Mouse (Mus musculus) olfactory bulb, adult 2 months (tissue): Measurements from ENCODE around the gene Mid1. TPM values are rescaled to one million over a fixed set of nuclear protein-coding genes. Genes with fewer than 3 reads are reported as not detected.
A peak's percentile ranks its signal among the peaks of the same experiment; 100 is the strongest.
"Not testable (repeated sequence)": the region's sequence is repeated elsewhere in the genome, so short reads cannot be mapped to it uniquely, and the experiment has no call there.

Experiments
- H3K27ac ChIP-seq: fragments of 200-500 bp; 2 replicates; pipeline ENCODE4 v1.5.1; 2012; ENCODE audit warnings: low read depth, low read length; ENCODE audit not compliant: insufficient read depth
- H3K4me1 ChIP-seq: fragments of 200-500 bp; 2 replicates; pipeline ENCODE4 v1.6.1; 2012; ENCODE audit warnings: low read length; ENCODE audit not compliant: control insufficient read depth, insufficient read depth
- H3K4me3 ChIP-seq: fragments of 200-500 bp; 2 replicates; pipeline ENCODE4 v1.5.1; 2012; ENCODE audit warnings: mild to moderate bottlenecking, low read depth, low read length, moderate library complexity; ENCODE audit not compliant: insufficient read depth
- WGBS: fragments of 180-500 bp; shearing (Covaris S2); methylation state at CpG from one replicate; pipeline ENCODE4 v1.1.7; 2018; 5-methylcytosine and 5-hydroxymethylcytosine counted together
- polyA plus RNA-seq: library from polyadenylated mRNA; stranded (reverse); fragments of >200 nt; gene quantifications from 2 replicates; pipeline ENCODE4 v1.2.4, GENCODE M21; 2012; ENCODE audit warnings: low replicate concordance; ENCODE audit not compliant: missing spikeins, insufficient read depth, insufficient read length

Gene Mid1
- polyA plus RNA-seq, 1 experiment: not detected

- WGBS: 73% methylated on average over 6 of the region's 6 CpGs
- not testable (repeated sequence) for H3K27ac ChIP-seq, H3K4me1 ChIP-seq, H3K4me3 ChIP-seq
Measured at GRCm38 (mm10) chrX:169972791-169973494, 287.9 kb downstream of the Mid1 start.

DNA sequence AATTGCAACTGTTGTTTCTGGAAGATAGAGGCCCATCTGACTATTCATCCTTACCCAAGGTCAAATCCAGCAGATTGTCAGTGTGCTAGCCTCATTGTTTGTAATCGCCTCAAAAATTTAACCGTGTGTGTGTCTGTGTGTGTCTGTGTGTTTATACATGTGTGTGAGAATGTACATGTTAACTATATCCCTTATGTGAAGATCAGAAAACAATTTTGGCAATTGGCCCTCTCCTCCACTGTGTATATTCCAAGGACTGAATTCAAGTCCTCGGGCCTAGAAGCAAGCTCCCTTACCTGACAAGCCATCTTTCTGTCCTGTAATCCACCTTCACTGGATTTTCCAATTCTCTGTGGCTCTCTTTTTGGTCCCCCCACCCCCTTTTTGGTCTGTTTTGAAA, 288.8 kb downstream of the Mid1 start:
- not testable (repeated sequence) for H3K4me1 ChIP-seq, H3K27ac ChIP-seq, H3K4me3 ChIP-seq
- WGBS: 61% methylated on average over 3 of the region's 3 CpGs

DNA sequence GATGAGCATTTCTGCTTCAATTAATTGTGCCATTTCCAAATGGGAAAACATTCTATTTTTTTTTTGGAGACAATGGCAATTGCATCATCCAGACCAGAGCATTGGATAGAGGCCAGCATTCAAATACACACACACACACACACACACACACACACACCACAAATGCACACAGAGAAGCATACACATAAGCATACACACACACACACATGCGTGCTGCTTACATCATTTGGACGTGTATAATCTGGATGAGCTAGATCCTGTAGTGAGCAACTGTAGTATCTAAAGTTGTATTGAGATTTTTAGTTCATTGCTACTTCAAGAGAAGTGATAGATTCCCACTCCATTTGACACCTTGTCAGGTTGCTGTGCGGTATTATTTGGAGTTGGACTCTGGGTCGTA, 289.5 kb downstream of the Mid1 start:
- WGBS: 64% methylated on average over 4 of the region's 4 CpGs
- H3K4me3 ChIP-seq: not testable (repeated sequence)

GRCm38 (mm10) chrX:169974974-169975373, 290.0 kb downstream of the Mid1 start:
- WGBS: 64% methylated on average over 6 of the region's 6 CpGs
- not testable (repeated sequence) for H3K4me3 ChIP-seq, H3K4me1 ChIP-seq, H3K27ac ChIP-seq

More for the DNA sequence above, 289.5 kb downstream of the Mid1 start:
- not testable (repeated sequence) for H3K27ac ChIP-seq, H3K4me1 ChIP-seq

- 70% methylated on average over 3 of the region's 3 CpGs for WGBS
- H3K4me1 ChIP-seq, H3K4me3 ChIP-seq, H3K27ac ChIP-seq: not testable (repeated sequence)
Measured at GRCm38 (mm10) chrX:169975681-169976131, 290.7 kb downstream of the Mid1 start.

GRCm38 (mm10) chrX:169976340-169976739, 291.3 kb downstream of the Mid1 start:
- not testable (repeated sequence) for H3K27ac ChIP-seq, H3K4me1 ChIP-seq, H3K4me3 ChIP-seq
- 68% methylated on average over 5 of the region's 5 CpGs for WGBS

DNA sequence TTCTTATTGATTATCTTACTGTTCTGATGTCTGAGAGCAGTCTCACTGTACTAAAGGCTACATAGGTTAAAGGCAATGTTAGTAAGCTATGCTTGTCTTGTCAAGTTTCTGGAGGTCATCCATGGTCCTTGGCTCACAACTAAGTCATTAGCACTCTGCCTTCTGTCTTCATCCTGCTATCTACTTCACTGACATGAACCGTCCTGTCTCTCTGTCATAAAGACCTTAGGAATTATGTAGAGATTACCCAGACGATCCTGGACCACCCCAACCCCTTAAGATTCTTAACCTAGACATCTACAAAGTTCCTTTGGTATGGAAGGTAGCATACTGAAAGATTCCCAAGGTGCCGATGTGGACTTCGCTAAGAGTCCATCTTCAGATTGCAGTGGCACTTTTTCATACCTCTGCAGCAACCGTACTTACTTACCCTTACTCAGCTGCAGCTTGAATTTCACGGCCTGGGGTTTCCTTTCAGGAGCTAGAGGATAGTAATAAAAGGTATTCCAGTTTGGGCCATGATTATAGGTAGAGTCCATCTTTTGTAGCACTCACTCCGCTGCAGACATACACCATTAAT, 292.9 kb downstream of the Mid1 start:
- H3K27ac ChIP-seq, H3K4me1 ChIP-seq, H3K4me3 ChIP-seq: not testable (repeated sequence)
- 87% methylated on average over 7 of the region's 7 CpGs for WGBS

GRCm38 (mm10) chrX:169978436-169979381, 293.7 kb downstream of the Mid1 start:
- 60% methylated on average over 29 of the region's 29 CpGs for WGBS
- not testable (repeated sequence) for H3K4me1 ChIP-seq
- Histone ChIP-seq H3K4me3 (peak overlapping the region; percentile 11; the same call in 1 of the 2 replicates), H3K27ac (peak overlapping the region; percentile 15; the same call in 1 of the 2 replicates)

DNA sequence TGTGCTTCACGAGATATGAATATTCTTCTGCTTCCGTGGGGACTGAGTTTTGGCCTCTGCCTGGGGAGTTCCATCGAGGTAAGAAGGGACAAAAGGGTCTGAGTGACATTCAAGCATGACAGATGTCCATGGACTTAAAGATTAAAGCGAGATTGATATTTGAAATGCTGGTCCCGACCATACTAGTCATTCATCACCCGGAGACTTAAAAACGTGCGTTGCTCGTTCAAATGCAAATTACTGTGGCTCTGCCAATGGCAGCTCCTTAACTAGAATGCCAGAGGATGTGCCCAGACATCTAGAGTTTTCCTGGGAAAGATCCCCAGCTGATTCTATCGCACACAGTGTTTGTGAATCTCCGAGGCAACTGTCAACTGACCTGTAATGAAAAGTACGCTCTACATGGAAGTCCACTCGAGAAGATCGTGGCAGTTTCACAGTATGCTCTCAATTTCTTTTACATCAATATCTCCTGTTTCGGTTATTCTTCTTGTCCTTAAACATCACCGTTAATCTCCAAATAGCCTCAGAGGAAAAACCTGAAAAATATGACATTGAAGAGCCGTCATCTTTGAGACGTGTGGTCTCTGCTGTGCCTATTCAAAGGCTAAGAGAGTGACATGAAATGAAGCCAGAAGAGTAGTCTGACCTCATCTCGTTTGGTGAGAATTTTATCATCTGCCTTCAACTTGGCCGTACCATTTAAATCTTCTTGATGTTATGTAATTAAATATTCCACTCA, 294.6 kb downstream of the Mid1 start:
- not testable (repeated sequence) for H3K4me1 ChIP-seq
- peak overlapping the region; percentile 42 for H3K27ac ChIP-seq
- WGBS: 64% methylated on average over 20 of the region's 20 CpGs
- peak overlapping the region; percentile 11 for H3K4me3 ChIP-seq

GRCm38 (mm10) chrX:169980203-169980556, 295.2 kb downstream of the Mid1 start:
- not testable (repeated sequence) for H3K4me3 ChIP-seq, H3K27ac ChIP-seq
- 72% methylated on average over 6 of the region's 6 CpGs for WGBS

More at GRCm38 (mm10) chrX:169980203-169980556, 295.2 kb downstream of the Mid1 start:
- not testable (repeated sequence) for H3K4me1 ChIP-seq
